Mouse (Mus musculus): ENCODE data around the gene Elmo3. TPM values are rescaled to one million over a fixed set of nuclear protein-coding genes. Genes with fewer than 3 reads are reported as not detected.
A peak's percentile ranks its signal among the peaks of the same experiment; 100 is the strongest.

Elmo3 gene
- polyA plus RNA-seq, 1 experiment from 2014 or later: 18.3 TPM

DNA sequence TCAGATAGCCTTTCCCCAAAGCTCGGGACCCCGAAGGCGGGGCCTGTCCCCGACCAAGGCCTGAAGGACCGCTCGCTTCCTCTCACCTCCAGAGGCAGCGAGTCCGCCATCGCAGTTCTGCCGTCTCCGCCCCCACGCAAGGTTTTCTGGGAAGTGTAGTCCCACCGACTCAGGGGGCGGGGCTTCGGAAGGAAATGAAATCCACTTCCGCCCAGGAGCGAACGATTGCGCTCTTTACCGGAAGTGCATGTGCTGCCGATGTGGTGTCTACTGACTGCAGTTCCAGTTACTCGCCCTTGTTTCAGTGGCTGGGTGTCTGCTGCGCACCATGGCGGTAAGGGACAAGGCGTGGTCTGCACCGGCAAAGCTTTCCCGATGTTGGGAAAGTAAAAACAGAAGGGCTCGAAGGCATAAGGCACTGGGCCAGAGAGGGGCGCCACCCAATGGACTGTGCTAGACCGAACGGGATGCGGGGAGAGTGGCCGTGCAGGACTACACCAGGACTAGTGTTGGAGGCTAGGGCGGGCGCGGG, 20.8 kb downstream of the Elmo3 start, which contains the start of the genes Lrrc29 and Tmem208:
TSS of gene Lrrc29 (minus strand) at position 138 of the 532 bp plus-strand sequence.
TSS of gene Tmem208 (plus strand) at position 214 of the 532 bp plus-strand sequence.
- Histone ChIP-seq H3K27me3 (replicated peaks) (no peaks in the 10 kb centered on the region), H3K27ac (peak within 1 kb of the TSS; percentile 86), H3K4me1 (replicated peaks) (peaks cover 22% of the 10 kb centered on the region), H3K9me3 (no peaks in the 10 kb centered on the region), H3K9ac (peak within 1 kb of the TSS; percentile 79), H3K4me3 (replicated peaks) (peak within 1 kb of the TSS; percentile 68), H3K36me3 (peaks cover 31% of the 10 kb centered on the region), H3K4me2 (replicated peaks) (peak within 1 kb of the TSS; percentile 74)
- under 1% methylated on average over 36 of the region's 36 CpGs for WGBS
- ATAC-seq: peak; percentile 94

DNA sequence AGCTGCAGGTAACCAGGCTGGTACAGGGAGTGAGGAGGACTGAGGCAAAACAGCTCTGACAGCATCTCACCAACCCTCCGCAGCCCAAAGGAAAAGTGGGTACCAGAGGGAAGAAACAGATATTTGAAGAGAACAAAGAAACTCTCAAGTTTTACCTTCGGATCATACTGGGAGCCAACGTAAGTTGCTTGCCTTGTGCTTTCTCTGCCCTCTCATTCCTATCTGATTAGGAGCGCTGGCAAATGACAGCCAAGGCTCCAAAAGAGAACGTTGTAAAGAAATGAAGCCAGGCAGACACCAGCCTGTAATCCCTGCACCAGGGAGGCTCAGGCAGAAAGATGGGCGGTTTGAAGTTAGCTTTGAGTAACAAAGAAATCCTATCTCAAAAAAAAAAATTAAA, 21.6 kb downstream of the Elmo3 start:
- Histone ChIP-seq H3K4me1 (replicated peaks) (peaks cover 26% of the 10 kb centered on the region), H3K36me3 (peaks cover 39% of the 10 kb centered on the region), H3K27me3 (replicated peaks) (no peaks in the 10 kb centered on the region), H3K9ac (peak overlapping the region; percentile 74), H3K27ac (peak overlapping the region; percentile 86; the same call in 1 of the 2 replicates), H3K9me3 (no peaks in the 10 kb centered on the region), H3K4me3 (replicated peaks) (peak overlapping the region; percentile 68), H3K4me2 (replicated peaks) (peak overlapping the region; percentile 74)
- ATAC-seq: no peak
- WGBS: 32% methylated on average over 6 of the region's 6 CpGs

DNA sequence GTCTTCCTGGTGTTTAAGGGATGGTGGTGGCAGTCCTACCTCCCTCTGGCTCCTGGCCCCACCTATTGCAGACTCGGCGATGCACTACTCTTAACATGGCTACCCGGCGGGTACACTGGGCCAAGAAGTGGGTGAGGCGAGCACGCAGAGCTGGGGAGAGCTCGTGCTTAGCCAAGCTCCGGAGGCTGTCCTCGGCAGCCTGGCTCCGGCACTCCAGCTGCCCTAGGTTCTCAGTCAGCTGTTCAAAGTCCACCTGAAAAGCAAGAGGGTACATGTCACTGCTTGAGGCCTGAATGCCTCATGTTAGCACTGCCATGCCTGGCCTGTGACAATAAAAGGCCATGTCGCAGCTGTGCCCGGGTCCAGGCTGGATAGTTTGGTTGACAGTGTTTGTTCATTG, 24.9 kb downstream of the Elmo3 start:
- Histone ChIP-seq H3K9me3 (no peaks in the 10 kb centered on the region), H3K9ac (no peak overlapping the region), H3K27ac (no peak overlapping the region), H3K4me2 (replicated peaks) (no peak overlapping the region), H3K27me3 (replicated peaks) (no peaks in the 10 kb centered on the region), H3K4me1 (replicated peaks) (peaks cover 23% of the 10 kb centered on the region), H3K4me3 (replicated peaks) (no peak overlapping the region), H3K36me3 (peaks cover 54% of the 10 kb centered on the region)
- ATAC-seq: no peak
- WGBS: 86% methylated on average over 12 of the region's 12 CpGs

DNA sequence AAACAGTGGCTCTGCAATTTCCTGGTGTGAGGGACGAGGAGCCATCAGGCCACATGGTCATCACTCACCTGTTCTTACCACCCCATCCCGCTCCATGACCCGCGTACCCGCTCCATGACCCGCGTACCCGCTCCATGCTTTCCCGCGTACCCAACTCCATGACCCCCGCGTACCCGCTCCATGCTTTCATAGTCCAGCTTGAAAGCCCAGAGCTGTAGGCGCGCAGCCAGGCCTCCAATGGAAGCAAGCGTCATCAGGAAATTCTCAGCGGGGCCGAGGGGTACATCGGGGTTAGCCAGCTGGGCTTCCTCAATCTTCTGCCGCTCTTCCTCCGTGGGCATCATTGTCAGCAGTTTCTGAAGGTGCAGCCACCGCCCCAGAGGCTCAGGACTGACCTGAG, 26.1 kb downstream of the Elmo3 start:
- Histone ChIP-seq H3K9ac (no peak overlapping the region), H3K9me3 (no peaks in the 10 kb centered on the region), H3K27ac (no peak overlapping the region), H3K4me1 (replicated peaks) (peaks cover 21% of the 10 kb centered on the region), H3K36me3 (peaks cover 63% of the 10 kb centered on the region), H3K4me3 (replicated peaks) (no peak overlapping the region), H3K4me2 (replicated peaks) (no peak overlapping the region), H3K27me3 (replicated peaks) (no peaks in the 10 kb centered on the region)
- WGBS: 94% methylated on average over 22 of the region's 22 CpGs
- no peak for ATAC-seq

DNA sequence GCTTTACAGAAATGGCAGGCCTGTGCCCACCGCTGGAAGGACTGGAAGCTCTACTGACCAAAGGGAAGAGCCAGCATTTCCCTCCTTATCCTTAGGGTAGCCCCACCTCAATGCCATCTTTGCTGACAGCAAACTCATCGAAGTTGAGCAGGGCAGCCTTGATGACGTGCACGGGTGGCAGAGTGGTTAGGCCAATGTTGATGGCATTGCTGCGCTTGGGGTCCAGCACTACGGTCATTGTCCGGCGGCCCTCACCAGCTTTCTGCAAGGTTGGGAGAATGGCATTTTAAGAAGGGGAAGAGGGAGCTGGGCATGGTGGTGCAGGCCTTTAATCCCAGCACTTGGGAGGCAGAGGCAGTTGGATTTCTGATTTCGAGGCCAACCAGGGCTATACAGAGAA, 26.5 kb downstream of the Elmo3 start:
- no peak for ATAC-seq
- no peaks in the 10 kb centered on the region for H3K9me3 ChIP-seq
- no peak overlapping the region for H3K4me3 ChIP-seq (replicated peaks)
- H3K4me1 ChIP-seq (replicated peaks): peaks cover 19% of the 10 kb centered on the region
- no peak overlapping the region for H3K27ac ChIP-seq
- 94% methylated on average over 9 of the region's 9 CpGs for WGBS
- no peak overlapping the region for H3K4me2 ChIP-seq (replicated peaks)
- H3K27me3 ChIP-seq (replicated peaks): no peaks in the 10 kb centered on the region
- no peak overlapping the region for H3K9ac ChIP-seq
- peaks cover 67% of the 10 kb centered on the region for H3K36me3 ChIP-seq

DNA sequence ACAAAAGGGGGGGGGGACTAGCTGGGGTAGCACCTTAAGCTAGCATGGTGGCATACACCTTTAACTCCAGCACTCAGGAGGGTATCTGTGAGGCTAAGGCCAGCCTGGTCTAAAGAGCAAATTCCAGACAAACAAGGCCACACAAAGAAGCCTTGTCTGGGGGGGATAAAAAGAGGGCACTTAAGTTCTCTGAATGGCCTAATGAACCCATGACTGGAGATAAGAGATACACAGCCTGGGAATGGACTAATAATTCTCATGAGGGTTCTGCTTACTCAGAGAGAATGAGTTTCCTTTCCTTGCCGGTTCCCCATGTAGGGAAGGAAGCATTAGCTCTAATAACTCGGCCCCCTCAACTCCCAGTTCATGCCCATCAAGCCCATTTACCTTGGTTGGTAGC, 27.1 kb downstream of the Elmo3 start:
- no peak overlapping the region for H3K4me3 ChIP-seq (replicated peaks)
- peaks cover 14% of the 10 kb centered on the region for H3K4me1 ChIP-seq (replicated peaks)
- peak; percentile 83 for ATAC-seq
- H3K9ac ChIP-seq: no peak overlapping the region
- peak overlapping the region; percentile 71 for H3K27ac ChIP-seq
- peaks cover 67% of the 10 kb centered on the region for H3K36me3 ChIP-seq
- H3K9me3 ChIP-seq: no peaks in the 10 kb centered on the region
- no peak overlapping the region for H3K4me2 ChIP-seq (replicated peaks)
- H3K27me3 ChIP-seq (replicated peaks): no peaks in the 10 kb centered on the region
- 32% methylated on average over 2 of the region's 2 CpGs for WGBS

DNA sequence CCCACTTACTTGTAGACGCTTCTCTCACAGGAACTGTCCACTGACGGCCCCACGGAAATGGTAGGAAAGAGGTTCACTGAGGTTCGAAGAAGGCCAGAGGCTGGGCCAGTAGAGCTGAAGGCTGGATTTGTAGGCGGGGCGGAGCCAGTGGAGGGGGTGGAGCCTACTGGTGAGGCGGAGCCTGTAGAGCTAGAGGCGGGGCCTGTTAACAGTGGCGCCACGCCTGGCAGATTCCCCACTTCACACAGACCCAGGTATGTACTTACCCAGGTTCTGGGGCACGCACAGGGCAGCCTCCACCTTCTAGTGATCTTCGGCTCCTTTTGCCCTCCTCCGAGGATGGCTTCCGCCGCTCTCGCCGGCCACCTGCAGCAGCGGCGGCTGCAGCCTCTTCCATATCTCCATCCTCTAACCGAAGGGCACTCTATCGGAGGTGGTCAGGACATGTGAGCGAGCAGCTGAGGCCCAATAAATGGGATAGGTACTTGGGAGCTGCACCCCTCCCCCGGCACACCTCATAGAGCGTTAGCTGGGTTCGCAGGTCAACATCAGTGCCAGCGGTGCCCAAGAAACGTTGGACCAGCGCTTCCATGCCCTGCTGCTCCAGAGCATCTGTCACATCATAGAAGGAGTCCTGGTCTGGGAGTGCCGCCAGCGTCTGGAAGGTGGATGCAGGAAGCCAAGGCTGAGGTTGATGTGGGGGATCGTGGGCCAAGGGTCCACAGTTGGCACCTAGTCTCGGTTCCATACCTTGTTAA, 31.2 kb downstream of the Elmo3 start:
- no peak overlapping the region for H3K9ac ChIP-seq
- no peak for ATAC-seq
- H3K4me3 ChIP-seq (replicated peaks): no peak overlapping the region
- H3K4me1 ChIP-seq (replicated peaks): peaks cover 25% of the 10 kb centered on the region
- no peak overlapping the region for H3K27ac ChIP-seq
- H3K4me2 ChIP-seq (replicated peaks): no peak overlapping the region
- peaks cover 32% of the 10 kb centered on the region for H3K36me3 ChIP-seq
- WGBS: 64% methylated on average over 32 of the region's 32 CpGs
- H3K27me3 ChIP-seq (replicated peaks): no peaks in the 10 kb centered on the region
- no peaks in the 10 kb centered on the region for H3K9me3 ChIP-seq

DNA sequence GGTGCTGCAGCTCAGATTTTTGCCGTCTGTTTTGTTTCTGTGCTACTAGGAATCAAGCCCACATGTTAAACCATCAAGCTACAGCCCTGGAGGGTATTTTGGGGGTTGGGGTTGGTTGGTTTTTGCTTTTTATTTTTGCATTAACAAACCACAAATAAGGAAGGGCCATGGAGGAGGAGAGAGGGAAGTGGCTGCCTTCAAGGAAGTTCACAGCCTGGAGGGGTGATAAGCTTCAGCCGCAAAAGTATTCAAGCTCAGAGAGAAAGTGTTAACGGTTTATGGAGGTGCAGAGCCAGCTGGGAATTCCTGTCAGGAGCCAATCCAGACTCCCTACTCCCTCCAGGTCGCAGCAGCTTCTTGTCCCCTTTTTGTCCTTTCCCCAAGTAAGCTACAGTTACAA, 33.6 kb downstream of the Elmo3 start:
- Histone ChIP-seq H3K27me3 (replicated peaks) (no peaks in the 10 kb centered on the region), H3K4me1 (replicated peaks) (peaks cover 20% of the 10 kb centered on the region), H3K9ac (no peak overlapping the region), H3K4me3 (replicated peaks) (no peak overlapping the region), H3K9me3 (no peaks in the 10 kb centered on the region), H3K27ac (no peak overlapping the region), H3K36me3 (peaks cover 23% of the 10 kb centered on the region), H3K4me2 (replicated peaks) (no peak overlapping the region)
- 36% methylated on average over 4 of the region's 4 CpGs for WGBS
- no peak for ATAC-seq

DNA sequence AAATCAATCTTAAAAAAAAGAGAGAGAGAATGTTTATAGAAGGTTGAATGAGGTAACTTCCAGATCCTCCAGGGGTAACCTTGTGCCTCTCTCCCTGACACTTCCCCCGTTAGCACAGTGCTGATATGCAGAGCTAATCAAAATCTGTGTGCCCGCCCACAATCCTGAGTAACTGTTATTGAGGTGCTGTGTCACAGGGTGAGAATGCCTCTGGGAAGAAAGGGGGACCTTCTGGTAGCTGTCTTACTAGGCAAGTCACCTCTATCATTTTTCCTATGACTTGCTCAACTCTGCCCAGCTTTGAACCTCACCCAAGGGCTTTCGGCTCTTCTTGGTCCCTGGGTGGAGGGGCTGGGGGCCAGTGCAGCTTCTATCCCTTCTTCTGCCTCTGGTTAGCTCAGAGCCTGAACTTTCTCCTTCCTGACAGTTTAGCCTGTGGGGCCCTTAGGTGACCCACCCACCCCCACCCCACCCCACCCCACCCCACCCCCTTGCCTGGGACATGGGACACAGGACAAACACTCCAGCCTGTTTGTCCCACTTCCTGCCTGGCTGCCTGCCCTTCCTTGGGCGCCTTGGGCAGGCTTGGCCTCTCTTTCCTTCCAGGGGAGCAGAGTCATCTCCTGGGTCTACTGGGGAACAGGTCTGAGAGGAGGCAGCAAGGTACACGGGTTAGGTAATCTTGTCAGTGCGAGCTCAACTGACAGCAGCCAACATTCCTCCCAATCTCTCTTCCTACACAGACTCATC, 34.7 kb downstream of the Elmo3 start:
- Histone ChIP-seq H3K4me2 (replicated peaks) (no peak overlapping the region), H3K27me3 (replicated peaks) (no peaks in the 10 kb centered on the region), H3K36me3 (peaks cover 14% of the 10 kb centered on the region; the same call in 1 of the 2 replicates), H3K9ac (no peak overlapping the region), H3K4me1 (replicated peaks) (peaks cover 29% of the 10 kb centered on the region), H3K4me3 (replicated peaks) (no peak overlapping the region), H3K9me3 (no peaks in the 10 kb centered on the region), H3K27ac (0 out of 2 replicates have a peak overlapping the region, but pooled peaks have one; percentile 54)
- 57% methylated on average over 6 of the region's 6 CpGs for WGBS
- peak; percentile 50 for ATAC-seq

DNA sequence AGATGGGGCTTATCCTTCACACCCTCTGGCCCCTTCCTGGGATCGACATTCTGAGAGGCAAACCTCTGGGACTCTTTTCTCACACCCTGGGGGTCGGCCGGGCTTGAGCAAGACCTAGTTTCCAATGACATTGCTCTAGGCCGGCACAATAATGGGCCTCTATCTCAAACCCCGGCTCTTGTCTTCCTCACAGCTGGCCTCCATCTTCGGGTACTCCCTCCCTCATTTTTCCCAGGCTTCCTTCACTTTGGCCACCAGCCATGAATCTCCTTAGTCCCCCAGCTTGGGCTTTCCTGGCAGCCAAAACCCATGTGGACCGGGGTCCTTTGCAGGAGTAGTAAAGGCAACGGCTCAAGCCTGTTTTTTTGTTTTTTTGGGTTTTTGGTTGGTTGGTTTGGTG, 36.0 kb downstream of the Elmo3 start:
- H3K4me2 ChIP-seq (replicated peaks): peak overlapping the region; percentile 5; the same call in 1 of the 2 replicates
- no peaks in the 10 kb centered on the region for H3K9me3 ChIP-seq
- no peaks in the 10 kb centered on the region for H3K27me3 ChIP-seq (replicated peaks)
- H3K4me3 ChIP-seq (replicated peaks): no peak overlapping the region
- ATAC-seq: no peak
- 43% methylated on average over 8 of the region's 8 CpGs for WGBS
- H3K9ac ChIP-seq: no peak overlapping the region
- peaks cover 42% of the 10 kb centered on the region for H3K4me1 ChIP-seq (replicated peaks)
- H3K27ac ChIP-seq: peak overlapping the region; percentile 54
- peaks cover 5% of the 10 kb centered on the region; the same call in 1 of the 2 replicates for H3K36me3 ChIP-seq

DNA sequence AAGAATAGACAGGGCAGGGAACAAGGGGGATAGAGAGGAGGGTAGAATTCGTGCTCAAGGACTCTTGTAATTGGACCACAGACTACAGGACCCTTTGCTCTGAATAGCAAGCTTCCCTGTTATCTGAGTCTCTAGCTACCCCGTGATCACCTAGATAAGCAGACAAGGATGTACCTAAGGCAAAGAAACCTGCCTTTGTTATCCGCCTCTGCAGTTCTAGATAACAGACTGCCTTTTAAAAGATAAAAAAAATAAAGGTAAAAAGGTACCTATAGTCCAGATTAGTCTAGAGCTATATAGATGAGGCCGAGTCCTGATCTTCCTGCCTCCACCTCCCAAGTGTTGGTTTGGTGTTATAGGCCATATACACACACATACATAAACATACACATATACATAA, 37.4 kb downstream of the Elmo3 start:
- H3K27ac ChIP-seq: no peak overlapping the region
- no peaks in the 10 kb centered on the region for H3K36me3 ChIP-seq
- H3K4me1 ChIP-seq (replicated peaks): peaks cover 50% of the 10 kb centered on the region
- no peak overlapping the region for H3K9ac ChIP-seq
- 58% methylated on average over 4 of the region's 4 CpGs for WGBS
- ATAC-seq: no peak
- H3K27me3 ChIP-seq (replicated peaks): no peaks in the 10 kb centered on the region
- no peak overlapping the region for H3K4me2 ChIP-seq (replicated peaks)
- no peaks in the 10 kb centered on the region for H3K9me3 ChIP-seq
- no peak overlapping the region for H3K4me3 ChIP-seq (replicated peaks)

DNA sequence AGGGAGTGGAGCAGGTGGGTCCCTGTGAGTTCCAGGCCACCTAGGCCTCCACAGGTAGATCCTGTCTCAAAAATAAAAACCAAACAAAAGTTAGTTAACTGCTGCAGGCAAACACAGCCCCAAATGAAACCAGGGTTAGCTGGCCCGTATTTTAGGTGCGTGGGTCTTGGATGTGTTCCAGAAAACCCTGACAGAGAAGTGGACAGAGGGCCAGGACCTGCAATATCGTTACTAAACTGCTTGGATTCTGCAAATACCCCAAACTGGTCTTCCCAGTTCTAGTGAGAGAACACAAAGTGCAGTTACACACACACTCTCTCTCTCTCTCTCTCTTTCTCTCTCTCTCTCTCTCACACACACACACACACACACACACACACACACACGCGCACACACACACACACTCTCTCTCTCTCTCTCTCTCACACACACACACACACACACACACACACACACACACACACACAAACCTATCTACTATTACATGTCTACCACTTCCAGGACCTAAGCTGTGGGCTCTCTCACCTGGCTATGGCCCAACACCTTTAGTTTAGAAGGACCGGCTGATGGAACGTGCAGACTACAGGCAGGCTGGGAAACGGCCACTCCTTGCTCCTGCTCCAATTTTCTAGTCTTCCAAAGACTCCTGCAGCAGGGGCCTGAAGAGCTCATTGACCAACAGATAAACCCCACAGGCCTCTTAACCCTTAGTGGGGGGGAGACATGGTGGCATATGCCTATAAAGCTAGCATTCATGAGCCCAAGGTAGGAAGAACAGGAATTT, 38.6 kb downstream of the Elmo3 start:
- no peak overlapping the region for H3K9ac ChIP-seq
- H3K4me1 ChIP-seq (replicated peaks): peaks cover 50% of the 10 kb centered on the region
- H3K27ac ChIP-seq: no peak overlapping the region; the same call in 1 of the 2 replicates
- H3K4me2 ChIP-seq (replicated peaks): no peak overlapping the region
- WGBS: 47% methylated on average over 8 of the region's 8 CpGs
- H3K36me3 ChIP-seq: no peaks in the 10 kb centered on the region
- H3K27me3 ChIP-seq (replicated peaks): 0 out of 2 replicates have a peak, but pooled peaks cover 6% of the 10 kb centered on the region
- ATAC-seq: no peak
- H3K4me3 ChIP-seq (replicated peaks): no peak overlapping the region
- H3K9me3 ChIP-seq: no peaks in the 10 kb centered on the region
